Mouse (Mus musculus) heart, embryonic 12.5 days (tissue): ENCODE data around the gene Tmem114. TPM values are rescaled to one million over a fixed set of nuclear protein-coding genes. Genes with fewer than 3 reads are reported as not detected.

Source experiments
- ATAC-seq: fragments of 200-750 bp; cut with Nextera tagmentation; 2 replicates; pipeline ENCODE4 v1.8.0; 2017; ENCODE audit warnings: moderate TSS enrichment, moderate library complexity; ENCODE audit not compliant: insufficient number of reproducible peaks, low FRiP score
- H3K27ac ChIP-seq: fragments of 300-500 bp; sonication (generic); 2 replicates; pipeline ENCODE4 v1.5.1; 2016; ENCODE audit warnings: mild to moderate bottlenecking, moderate library complexity; ENCODE audit not compliant: poor library complexity, severe bottlenecking
- H3K27me3 ChIP-seq: fragments of 300-500 bp; sonication (generic); replicated peaks from 2 replicates; pipeline ENCODE4 v1.6.1; 2016; ENCODE audit warnings: mild to moderate bottlenecking, moderate library complexity
- H3K36me3 ChIP-seq: fragments of 300-500 bp; sonication (generic); 2 replicates; pipeline ENCODE4 v1.6.1; 2016; ENCODE audit warnings: mild to moderate bottlenecking, moderate library complexity
- H3K4me1 ChIP-seq: fragments of 300-500 bp; sonication (generic); replicated peaks from 2 replicates; pipeline ENCODE4 v1.6.1; 2016; ENCODE audit warnings: mild to moderate bottlenecking
- H3K4me2 ChIP-seq: fragments of 300-500 bp; sonication (generic); 2 replicates; pipeline ENCODE4 v1.6.1; 2016; ENCODE audit warnings: mild to moderate bottlenecking, moderate library complexity
- H3K4me3 ChIP-seq: fragments of 300-500 bp; sonication (generic); 2 replicates; pipeline ENCODE4 v1.5.1; 2016; ENCODE audit warnings: mild to moderate bottlenecking
- H3K9ac ChIP-seq: fragments of 300-500 bp; sonication (generic); 2 replicates; pipeline ENCODE4 v1.6.1; 2016; ENCODE audit warnings: mild to moderate bottlenecking, moderate library complexity
- H3K9me3 ChIP-seq: fragments of 300-500 bp; sonication (generic); replicated peaks from 2 replicates; pipeline ENCODE4 v1.6.1; 2016; ENCODE audit warnings: mild to moderate bottlenecking, moderate library complexity
- WGBS: fragments of 180-500 bp; shearing (Covaris S2); methylation state at CpG from one replicate; pipeline ENCODE4 v1.1.7; 2016; 5-methylcytosine and 5-hydroxymethylcytosine counted together
- polyA plus RNA-seq: library from polyadenylated mRNA; unstranded; fragments of >200 nt; fragmentation: Nextera tagmentation; extraction: Ambion mirVana; gene quantifications from 2 replicates; pipeline ENCODE4 v1.2.1, GENCODE M21; 2016

Tmem114 gene
- polyA plus RNA-seq, result not detected in 2 replicates

GRCm38 (mm10) chr16:8424971-8425330, at the start of gene Tmem114:
Gene Tmem114, minus strand, starts transcription at chr16:8425136.
- peaks cover 74% of the 10 kb centered on the region for H3K27me3 ChIP-seq
- no peak within 1 kb of the TSS for H3K27ac ChIP-seq
- no peak for ATAC-seq
- H3K36me3 ChIP-seq, result no peaks in the 10 kb centered on the region
- H3K4me1 ChIP-seq, result peaks cover 11% of the 10 kb centered on the region; the same call in 1 of the 2 replicates
- under 1% methylated on average over 16 of the region's 16 CpGs for WGBS
- H3K9ac ChIP-seq, result 0 out of 2 replicates have a peak within 1 kb of the TSS, but pooled peaks have one; percentile 7
- peak within 1 kb of the TSS; percentile 70 for H3K4me2 ChIP-seq
- H3K9me3 ChIP-seq, result no peaks in the 10 kb centered on the region
- H3K4me3 ChIP-seq, result peak within 1 kb of the TSS; percentile 40

DNA sequence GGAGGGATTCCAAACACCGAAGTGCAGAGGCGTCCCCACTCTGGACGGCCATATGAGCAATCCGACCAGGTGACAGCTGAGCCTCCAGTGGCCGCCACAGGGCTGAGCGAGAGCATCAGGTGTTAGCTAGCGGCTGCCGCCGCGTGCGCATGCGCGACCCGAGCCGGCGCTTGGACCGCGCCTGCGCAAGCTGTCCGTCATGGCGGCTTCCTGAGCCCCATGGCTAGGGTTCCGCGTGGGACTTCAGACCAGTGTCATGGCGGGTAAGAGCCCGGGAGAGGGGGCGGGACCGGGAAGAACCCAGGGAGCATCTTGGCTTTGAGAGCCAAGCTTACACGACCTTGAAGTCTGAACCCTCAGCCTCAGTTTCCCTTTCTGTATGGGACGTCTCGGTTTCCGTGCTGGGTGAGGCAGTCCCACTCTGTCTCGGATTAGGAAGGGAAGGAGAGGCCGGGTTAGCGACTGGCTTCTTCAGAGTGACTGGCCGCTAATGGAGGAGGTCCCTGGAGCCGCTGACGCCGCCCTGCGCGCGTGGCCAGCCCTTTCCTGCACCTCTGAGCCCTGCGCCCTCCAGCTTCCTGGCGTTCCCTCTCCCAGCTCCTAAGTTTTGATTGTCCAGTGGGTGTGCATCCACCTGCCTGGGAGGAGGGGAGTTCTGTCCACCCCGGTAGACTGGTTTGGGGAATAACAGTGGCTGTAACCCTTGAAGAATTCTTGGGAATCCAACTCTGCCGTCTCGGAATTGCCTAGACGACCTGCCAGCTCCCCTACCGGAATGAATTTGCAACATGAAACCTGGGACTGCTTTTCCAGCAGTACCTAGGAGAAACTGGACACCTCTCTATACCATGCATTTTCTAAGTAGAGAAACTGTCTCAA, 45.9 kb upstream of the Tmem114 start, which contains the start of gene Mettl22:
TSS of gene Mettl22 (plus strand) at position 186 of the 879 bp plus-strand sequence.
- WGBS, result under 1% methylated on average over 48 of the region's 48 CpGs
- Histone ChIP-seq H3K36me3 (peaks cover 3% of the 10 kb centered on the region; the same call in 1 of the 2 replicates), H3K4me2 (peak within 1 kb of the TSS; percentile 75), H3K4me3 (peak within 1 kb of the TSS; percentile 74), H3K27ac (peak within 1 kb of the TSS; percentile 77), H3K9me3 (no peaks in the 10 kb centered on the region), H3K27me3 (no peaks in the 10 kb centered on the region), H3K9ac (peak within 1 kb of the TSS; percentile 76), H3K4me1 (no peaks in the 10 kb centered on the region)
- ATAC-seq, result peak; percentile 97

- Histone ChIP-seq H3K9ac (no peak overlapping the region), H3K27ac (no peak overlapping the region), H3K4me3 (peak overlapping the region; percentile 74), H3K27me3 (no peaks in the 10 kb centered on the region), H3K4me1 (no peaks in the 10 kb centered on the region), H3K36me3 (peaks cover 3% of the 10 kb centered on the region; the same call in 1 of the 2 replicates), H3K9me3 (no peaks in the 10 kb centered on the region), H3K4me2 (peak overlapping the region; percentile 75)
- no peak for ATAC-seq
- 79% methylated on average over 2 of the region's 2 CpGs for WGBS
Measured at GRCm38 (mm10) chr16:8470132-8470531, 45.2 kb upstream of the Tmem114 start.

GRCm38 (mm10) chr16:8459098-8459497, 34.2 kb upstream of the Tmem114 start:
- no peak for ATAC-seq
- peaks cover 15% of the 10 kb centered on the region for H3K27me3 ChIP-seq
- no peak overlapping the region for H3K4me2 ChIP-seq
- H3K27ac ChIP-seq, result no peak overlapping the region
- H3K9ac ChIP-seq, result no peak overlapping the region
- H3K4me3 ChIP-seq, result no peak overlapping the region
- H3K4me1 ChIP-seq, result no peaks in the 10 kb centered on the region
- WGBS, result 28% methylated on average over 6 of the region's 6 CpGs
- H3K36me3 ChIP-seq, result no peaks in the 10 kb centered on the region
- H3K9me3 ChIP-seq, result no peaks in the 10 kb centered on the region

GRCm38 (mm10) chr16:8458391-8458790, 33.5 kb upstream of the Tmem114 start:
- Histone ChIP-seq H3K4me1 (no peaks in the 10 kb centered on the region), H3K36me3 (no peaks in the 10 kb centered on the region), H3K27me3 (peaks cover 22% of the 10 kb centered on the region), H3K27ac (no peak overlapping the region), H3K9me3 (no peaks in the 10 kb centered on the region), H3K4me3 (no peak overlapping the region), H3K4me2 (no peak overlapping the region), H3K9ac (no peak overlapping the region)
- no peak for ATAC-seq
- WGBS, result 86% methylated on average over 4 of the region's 4 CpGs

DNA sequence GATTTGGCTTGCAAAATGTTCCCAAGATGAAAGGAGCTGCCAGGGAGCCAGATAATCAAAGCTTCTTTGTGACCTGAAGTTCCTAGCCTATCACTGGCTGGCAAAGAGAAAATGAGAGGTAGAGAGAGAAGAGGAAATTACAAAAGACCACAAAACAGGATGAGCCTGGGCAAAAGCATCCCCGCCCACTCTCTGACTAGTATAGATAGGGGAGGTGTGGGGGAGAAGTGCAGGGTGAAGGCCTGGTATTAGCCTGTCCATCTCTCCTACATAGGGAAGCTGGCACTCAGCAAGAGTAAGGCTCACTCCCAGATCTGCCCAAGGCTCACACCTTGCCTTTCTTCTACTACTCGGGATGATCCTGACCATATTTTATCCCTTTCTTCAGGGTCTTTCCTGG, 30.3 kb upstream of the Tmem114 start:
- no peak overlapping the region for H3K4me2 ChIP-seq
- H3K36me3 ChIP-seq, result no peaks in the 10 kb centered on the region
- H3K4me1 ChIP-seq, result no peaks in the 10 kb centered on the region
- H3K27me3 ChIP-seq, result peaks cover 27% of the 10 kb centered on the region
- H3K9ac ChIP-seq, result no peak overlapping the region
- H3K4me3 ChIP-seq, result no peak overlapping the region
- ATAC-seq, result no peak
- H3K9me3 ChIP-seq, result no peaks in the 10 kb centered on the region
- no peak overlapping the region for H3K27ac ChIP-seq
- 41% methylated on average over 2 of the region's 2 CpGs for WGBS

DNA sequence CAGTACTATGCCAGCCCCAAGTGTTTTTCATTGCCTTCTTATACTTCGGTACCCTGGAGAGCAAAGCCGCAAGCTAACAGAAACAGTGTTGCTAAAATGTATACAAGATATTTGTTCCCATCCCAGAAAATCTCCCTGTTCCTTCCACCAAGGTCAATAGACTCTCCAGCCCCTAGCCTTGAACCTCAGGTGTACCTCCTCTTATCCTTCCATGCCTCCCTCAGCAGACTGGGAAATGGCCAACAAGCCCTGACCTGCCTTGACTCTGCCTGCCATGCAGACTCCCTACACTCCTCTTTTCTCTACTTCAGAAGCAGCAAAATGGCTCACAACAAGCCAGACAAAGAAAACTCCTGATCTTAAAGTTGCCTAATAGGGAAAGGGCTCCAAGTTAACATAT, 28.4 kb upstream of the Tmem114 start:
- no peak for ATAC-seq
- Histone ChIP-seq H3K9me3 (no peaks in the 10 kb centered on the region), H3K27me3 (peaks cover 27% of the 10 kb centered on the region), H3K4me1 (no peaks in the 10 kb centered on the region), H3K9ac (no peak overlapping the region), H3K4me2 (no peak overlapping the region), H3K36me3 (no peaks in the 10 kb centered on the region), H3K4me3 (no peak overlapping the region), H3K27ac (no peak overlapping the region)
- WGBS, result 82% methylated on average over 2 of the region's 2 CpGs

DNA sequence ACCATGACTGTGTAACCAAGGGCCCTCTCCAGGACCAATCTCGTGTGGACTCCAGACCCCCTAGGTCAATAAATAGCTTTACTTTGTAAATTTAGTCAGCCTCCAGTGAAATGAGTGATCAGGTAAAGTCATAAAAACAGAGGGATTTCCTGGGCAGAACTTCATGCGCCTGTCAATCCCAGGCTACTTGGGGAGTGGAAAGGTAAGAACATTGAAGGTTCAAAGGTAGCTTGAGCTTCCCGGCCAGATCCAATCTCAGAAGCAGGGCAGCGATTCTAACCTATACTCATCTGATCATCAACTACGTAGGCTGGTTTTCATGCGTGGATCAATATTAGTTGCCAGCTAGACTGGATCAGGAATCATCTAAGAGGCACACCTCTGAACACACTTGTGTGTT, 21.3 kb upstream of the Tmem114 start:
- no peak for ATAC-seq
- H3K36me3 ChIP-seq, result no peaks in the 10 kb centered on the region
- 0 out of 2 replicates have a peak, but pooled peaks cover 9% of the 10 kb centered on the region for H3K27me3 ChIP-seq
- no peaks in the 10 kb centered on the region for H3K4me1 ChIP-seq
- H3K4me2 ChIP-seq, result no peak overlapping the region
- no peak overlapping the region for H3K4me3 ChIP-seq
- WGBS, result 88% methylated on average over 6 of the region's 6 CpGs
- H3K27ac ChIP-seq, result no peak overlapping the region
- H3K9ac ChIP-seq, result no peak overlapping the region
- no peaks in the 10 kb centered on the region for H3K9me3 ChIP-seq

- Histone ChIP-seq H3K9ac (no peak overlapping the region), H3K9me3 (no peaks in the 10 kb centered on the region), H3K4me3 (no peak overlapping the region), H3K4me2 (no peak overlapping the region), H3K27ac (no peak overlapping the region), H3K36me3 (no peaks in the 10 kb centered on the region), H3K4me1 (no peaks in the 10 kb centered on the region), H3K27me3 (0 out of 2 replicates have a peak, but pooled peaks cover 9% of the 10 kb centered on the region)
- 79% methylated on average over 7 of the region's 7 CpGs for WGBS
- no peak for ATAC-seq
Measured at GRCm38 (mm10) chr16:8444911-8445310, 20.0 kb upstream of the Tmem114 start.

- Histone ChIP-seq H3K4me2 (no peak overlapping the region), H3K36me3 (no peaks in the 10 kb centered on the region), H3K9ac (no peak overlapping the region), H3K9me3 (no peaks in the 10 kb centered on the region; the same call in 1 of the 2 replicates), H3K27me3 (peaks cover 8% of the 10 kb centered on the region), H3K27ac (no peak overlapping the region), H3K4me1 (no peaks in the 10 kb centered on the region), H3K4me3 (no peak overlapping the region)
- 75% methylated on average over 3 of the region's 3 CpGs for WGBS
- no peak for ATAC-seq
Measured at GRCm38 (mm10) chr16:8432616-8433015, 7.7 kb upstream of the Tmem114 start.

GRCm38 (mm10) chr16:8429531-8429930, 4.6 kb upstream of the Tmem114 start:
- peaks cover 5% of the 10 kb centered on the region; the same call in 1 of the 2 replicates for H3K4me1 ChIP-seq
- 75% methylated on average over 4 of the region's 4 CpGs for WGBS
- H3K9ac ChIP-seq, result no peak overlapping the region
- no peak for ATAC-seq
- no peak overlapping the region for H3K27ac ChIP-seq
- H3K4me2 ChIP-seq, result no peak overlapping the region
- no peaks in the 10 kb centered on the region for H3K36me3 ChIP-seq
- H3K27me3 ChIP-seq, result peaks cover 38% of the 10 kb centered on the region
- no peak overlapping the region for H3K4me3 ChIP-seq
- no peaks in the 10 kb centered on the region for H3K9me3 ChIP-seq
